Mouse (Mus musculus): Measurements from ENCODE around the gene Atg4c. TPM values are rescaled to one million over a fixed set of nuclear protein-coding genes. Genes with fewer than 3 reads are reported as not detected.

Atg4c gene
- 10.1 and 10.5 TPM in 2 replicates for polyA plus RNA-seq (2012; ENCODE audit: insufficient read depth, insufficient read length, missing spikeins)

- H3K27ac ChIP-seq (replicated peaks; ENCODE audit: low read depth, low read length) = peak within 1 kb of the TSS; percentile 78
- H3K4me3 ChIP-seq (ENCODE audit: insufficient read depth, low read depth, low read length) = peak within 1 kb of the TSS; percentile 77
Measured at GRCm38 (mm10) chr4:99193810-99194582, at the start of gene Atg4c. Gene Atg4c (plus strand): TSS chr4:99193934.

GRCm38 (mm10) chr4:99151434-99151833 lies 42.3 kb upstream of the Atg4c start:
- Histone ChIP-seq H3K27ac (replicated peaks; ENCODE audit: low read depth, low read length) (no peak overlapping the region), H3K4me3 (ENCODE audit: insufficient read depth, low read depth, low read length) (no peak overlapping the region), H3K4me1 (ENCODE audit: control insufficient read depth, insufficient read depth, insufficient read length, low read length) (no peaks in the 10 kb centered on the region)

More at GRCm38 (mm10) chr4:99193810-99194582, at the start of gene Atg4c:
- H3K4me1 ChIP-seq (ENCODE audit: control insufficient read depth, insufficient read depth, insufficient read length, low read length) = no peaks in the 10 kb centered on the region

GRCm38 (mm10) chr4:99151885-99152558 lies 41.7 kb upstream of the Atg4c start:
- H3K27ac ChIP-seq (replicated peaks; ENCODE audit: low read depth, low read length) = no peak overlapping the region
- no peaks in the 10 kb centered on the region for H3K4me1 ChIP-seq (ENCODE audit: control insufficient read depth, insufficient read depth, insufficient read length, low read length)
- H3K4me3 ChIP-seq (ENCODE audit: insufficient read depth, low read depth, low read length) = no peak overlapping the region

- Histone ChIP-seq H3K27ac (replicated peaks; ENCODE audit: low read depth, low read length) (no peak overlapping the region), H3K4me1 (ENCODE audit: control insufficient read depth, insufficient read depth, insufficient read length, low read length) (peaks cover 1% of the 10 kb centered on the region; the same call in 1 of the 2 replicates), H3K4me3 (ENCODE audit: insufficient read depth, low read depth, low read length) (no peak overlapping the region)
Measured at GRCm38 (mm10) chr4:99156641-99157307, 37.0 kb upstream of the Atg4c start.

- H3K27ac ChIP-seq (replicated peaks; ENCODE audit: low read depth, low read length) = no peak overlapping the region
- peaks cover 5% of the 10 kb centered on the region; the same call in 1 of the 2 replicates for H3K4me1 ChIP-seq (ENCODE audit: control insufficient read depth, insufficient read depth, insufficient read length, low read length)
- no peak overlapping the region for H3K4me3 ChIP-seq (ENCODE audit: insufficient read depth, low read depth, low read length)
Measured at GRCm38 (mm10) chr4:99158495-99158894, 35.2 kb upstream of the Atg4c start.

GRCm38 (mm10) chr4:99160414-99160813 lies 33.3 kb upstream of the Atg4c start:
- no peak overlapping the region for H3K4me3 ChIP-seq (ENCODE audit: insufficient read depth, low read depth, low read length)
- H3K27ac ChIP-seq (replicated peaks; ENCODE audit: low read depth, low read length) = no peak overlapping the region
- peaks cover 5% of the 10 kb centered on the region; the same call in 1 of the 2 replicates for H3K4me1 ChIP-seq (ENCODE audit: control insufficient read depth, insufficient read depth, insufficient read length, low read length)

GRCm38 (mm10) chr4:99160899-99161298 lies 32.8 kb upstream of the Atg4c start:
- Histone ChIP-seq H3K27ac (replicated peaks; ENCODE audit: low read depth, low read length) (no peak overlapping the region), H3K4me3 (ENCODE audit: insufficient read depth, low read depth, low read length) (no peak overlapping the region), H3K4me1 (ENCODE audit: control insufficient read depth, insufficient read depth, insufficient read length, low read length) (peaks cover 5% of the 10 kb centered on the region; the same call in 1 of the 2 replicates)

GRCm38 (mm10) chr4:99161457-99161971 lies 32.2 kb upstream of the Atg4c start:
- H3K27ac ChIP-seq (replicated peaks; ENCODE audit: low read depth, low read length) = 0 out of 2 replicates have a peak overlapping the region, but pooled peaks have one; percentile 26
- H3K4me3 ChIP-seq (ENCODE audit: insufficient read depth, low read depth, low read length) = no peak overlapping the region; the same call in 1 of the 2 replicates
- H3K4me1 ChIP-seq (ENCODE audit: control insufficient read depth, insufficient read depth, insufficient read length, low read length) = peaks cover 5% of the 10 kb centered on the region; the same call in 1 of the 2 replicates

- Histone ChIP-seq H3K4me3 (ENCODE audit: insufficient read depth, low read depth, low read length) (peak overlapping the region; percentile 58), H3K27ac (replicated peaks; ENCODE audit: low read depth, low read length) (peak overlapping the region; percentile 78), H3K4me1 (ENCODE audit: control insufficient read depth, insufficient read depth, insufficient read length, low read length) (peaks cover 5% of the 10 kb centered on the region; the same call in 1 of the 2 replicates)
Measured at GRCm38 (mm10) chr4:99163001-99163400, 30.7 kb upstream of the Atg4c start.

- peaks cover 5% of the 10 kb centered on the region; the same call in 1 of the 2 replicates for H3K4me1 ChIP-seq (ENCODE audit: control insufficient read depth, insufficient read depth, insufficient read length, low read length)
- H3K27ac ChIP-seq (replicated peaks; ENCODE audit: low read depth, low read length) = 0 out of 2 replicates have a peak overlapping the region, but pooled peaks have one; percentile 16
- H3K4me3 ChIP-seq (ENCODE audit: insufficient read depth, low read depth, low read length) = 0 out of 2 replicates have a peak overlapping the region, but pooled peaks have one; percentile 3
Measured at GRCm38 (mm10) chr4:99163547-99163946, 30.2 kb upstream of the Atg4c start.

- no peak overlapping the region for H3K4me3 ChIP-seq (ENCODE audit: insufficient read depth, low read depth, low read length)
- no peaks in the 10 kb centered on the region for H3K4me1 ChIP-seq (ENCODE audit: control insufficient read depth, insufficient read depth, insufficient read length, low read length)
- H3K27ac ChIP-seq (replicated peaks; ENCODE audit: low read depth, low read length) = no peak overlapping the region
Measured at GRCm38 (mm10) chr4:99168869-99169268, 24.9 kb upstream of the Atg4c start.

GRCm38 (mm10) chr4:99174265-99174664 lies 19.5 kb upstream of the Atg4c start:
- no peak overlapping the region for H3K27ac ChIP-seq (replicated peaks; ENCODE audit: low read depth, low read length)
- H3K4me1 ChIP-seq (ENCODE audit: control insufficient read depth, insufficient read depth, insufficient read length, low read length) = no peaks in the 10 kb centered on the region
- no peak overlapping the region for H3K4me3 ChIP-seq (ENCODE audit: insufficient read depth, low read depth, low read length)

GRCm38 (mm10) chr4:99176841-99177240 lies 16.9 kb upstream of the Atg4c start:
- no peaks in the 10 kb centered on the region for H3K4me1 ChIP-seq (ENCODE audit: control insufficient read depth, insufficient read depth, insufficient read length, low read length)
- no peak overlapping the region; the same call in 1 of the 2 replicates for H3K27ac ChIP-seq (replicated peaks; ENCODE audit: low read depth, low read length)
- H3K4me3 ChIP-seq (ENCODE audit: insufficient read depth, low read depth, low read length) = no peak overlapping the region

- Histone ChIP-seq H3K4me1 (ENCODE audit: control insufficient read depth, insufficient read depth, insufficient read length, low read length) (no peaks in the 10 kb centered on the region), H3K4me3 (ENCODE audit: insufficient read depth, low read depth, low read length) (no peak overlapping the region), H3K27ac (replicated peaks; ENCODE audit: low read depth, low read length) (no peak overlapping the region)
Measured at GRCm38 (mm10) chr4:99177255-99177654, 16.5 kb upstream of the Atg4c start.

- H3K27ac ChIP-seq (replicated peaks; ENCODE audit: low read depth, low read length) = no peak overlapping the region
Measured at GRCm38 (mm10) chr4:99178851-99179250, 14.9 kb upstream of the Atg4c start.

More at GRCm38 (mm10) chr4:99178851-99179250, 14.9 kb upstream of the Atg4c start:
- H3K4me1 ChIP-seq (ENCODE audit: control insufficient read depth, insufficient read depth, insufficient read length, low read length) = no peaks in the 10 kb centered on the region
- no peak overlapping the region for H3K4me3 ChIP-seq (ENCODE audit: insufficient read depth, low read depth, low read length)

Data from brown adipose tissue, adult 24 weeks (tissue).